Mouse (Mus musculus): ENCODE data around the gene Ppp1r13l. TPM values are rescaled to one million over a fixed set of nuclear protein-coding genes. Genes with fewer than 3 reads are reported as not detected.

The Ppp1r13l gene
- polyA plus RNA-seq, 1 experiment from 2014 or later = 15.2 TPM

- peaks cover 36% of the 10 kb centered on the region for H3K36me3 ChIP-seq (ENCODE audit: control insufficient read depth, insufficient read depth, low read length)
- no peak overlapping the region for H3K27ac ChIP-seq (replicated peaks in 1 of 2; ENCODE audit: control insufficient read depth in 1 of 2, insufficient read depth in 1 of 2, low read depth in 2 of 2, low read length in 2 of 2)
- WGBS = 23% methylated on average over 16 of the region's 16 CpGs
- H3K4me2 ChIP-seq (ENCODE audit: low read length) = no peak overlapping the region
- H3K27me3 ChIP-seq (ENCODE audit: control insufficient read depth, insufficient read depth, low read length) = no peaks in the 10 kb centered on the region
- peaks cover 5 to 12% of the 10 kb centered on the region in 2 experiments; a peak in 3 of 4 replicates for H3K4me1 ChIP-seq (ENCODE audit: control insufficient read depth in 2 of 2, insufficient read depth in 2 of 2, low read length in 2 of 2)
- H3K9me3 ChIP-seq (ENCODE audit: control insufficient read depth, low read length) = no peaks in the 10 kb centered on the region
- ATAC-seq (ENCODE audit: insufficient number of reproducible peaks, insufficient read depth, low FRiP score, low read depth) = no peak
- H3K4me3 ChIP-seq (ENCODE audit: control insufficient read depth in 1 of 2, insufficient read depth in 1 of 2, low read depth in 1 of 2, low read length in 2 of 2) = no peak overlapping the region
- H3K9ac ChIP-seq (ENCODE audit: low read length) = no peak overlapping the region
Observed at GRCm38 (mm10) chr7:19368380-19368779, 8.8 kb downstream of the Ppp1r13l start.

DNA sequence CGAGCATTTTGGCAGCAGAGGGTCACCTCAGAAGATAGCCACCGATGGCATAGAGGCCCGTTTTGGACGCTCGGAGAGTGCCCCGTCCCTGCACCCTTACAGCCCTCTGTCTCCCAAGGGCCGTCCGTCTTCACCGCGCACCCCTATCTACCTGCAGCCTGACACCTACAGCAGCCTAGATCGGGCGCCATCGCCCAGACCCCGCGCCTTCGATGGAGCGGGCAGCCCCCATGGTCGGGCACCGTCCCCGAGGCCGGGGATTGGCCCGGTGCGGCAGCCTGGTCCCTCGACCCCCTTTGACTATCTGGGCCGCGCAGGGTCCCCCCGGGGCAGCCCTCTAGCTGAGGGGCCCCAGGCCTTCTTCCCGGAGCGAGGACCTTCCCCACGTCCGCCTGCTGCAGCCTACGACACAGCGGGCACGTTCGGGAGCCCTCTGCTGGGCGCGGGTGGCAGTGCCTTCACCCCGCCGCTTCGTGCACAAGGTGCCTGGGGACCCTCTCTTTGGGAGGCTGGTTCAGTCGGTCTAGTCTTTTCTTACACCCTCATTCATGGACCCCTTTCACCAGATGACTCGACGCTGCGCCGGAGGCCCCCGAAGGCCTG is 10.4 kb downstream of the Ppp1r13l start:
- Histone ChIP-seq H3K4me2 (ENCODE audit: low read length) (peak overlapping the region; percentile 59), H3K36me3 (ENCODE audit: control insufficient read depth, insufficient read depth, low read length) (peaks cover 52% of the 10 kb centered on the region), H3K4me3 (ENCODE audit: control insufficient read depth in 1 of 2, insufficient read depth in 1 of 2, low read depth in 1 of 2, low read length in 2 of 2) (peak overlapping the region in 1 of 2 experiments; percentile 24; a peak in 3 of 4 replicates), H3K27ac (replicated peaks in 1 of 2; ENCODE audit: control insufficient read depth in 1 of 2, insufficient read depth in 1 of 2, low read depth in 2 of 2, low read length in 2 of 2) (no peak overlapping the region), H3K4me1 (ENCODE audit: control insufficient read depth in 2 of 2, insufficient read depth in 2 of 2, low read length in 2 of 2) (peaks cover 0 to 2% of the 10 kb centered on the region in 2 experiments; a peak in 1 of 4 replicates), H3K9me3 (ENCODE audit: control insufficient read depth, low read length) (no peaks in the 10 kb centered on the region), H3K9ac (ENCODE audit: low read length) (peak overlapping the region; percentile 45; the same call in 1 of the 2 replicates), H3K27me3 (ENCODE audit: control insufficient read depth, insufficient read depth, low read length) (no peaks in the 10 kb centered on the region)
- ATAC-seq (ENCODE audit: insufficient number of reproducible peaks, insufficient read depth, low FRiP score, low read depth) = no peak
- 22% methylated on average over 45 of the region's 46 CpGs for WGBS

DNA sequence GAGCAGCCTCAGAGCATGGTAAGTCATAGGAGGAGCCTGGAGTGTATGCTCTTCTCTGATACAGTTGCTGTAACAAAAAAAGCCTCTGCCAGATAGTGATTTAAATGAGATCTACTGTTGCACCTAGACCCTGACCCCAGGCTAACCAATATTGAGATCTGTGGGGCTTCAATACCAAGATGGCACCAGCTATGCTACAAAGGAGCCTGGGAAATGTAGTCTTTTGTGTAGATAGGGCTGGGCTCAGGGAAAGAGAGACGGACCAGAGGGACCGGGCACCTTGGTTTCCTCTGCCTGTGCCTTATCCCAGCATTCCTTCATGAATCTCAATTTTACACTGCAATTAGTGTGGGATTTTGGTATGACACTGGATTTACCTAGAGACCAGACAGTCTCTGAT is 13.8 kb downstream of the Ppp1r13l start:
- Histone ChIP-seq H3K36me3 (ENCODE audit: control insufficient read depth, insufficient read depth, low read length) (peaks cover 85% of the 10 kb centered on the region), H3K4me2 (ENCODE audit: low read length) (no peak overlapping the region), H3K27ac (replicated peaks in 1 of 2; ENCODE audit: control insufficient read depth in 1 of 2, insufficient read depth in 1 of 2, low read depth in 2 of 2, low read length in 2 of 2) (no peak overlapping the region), H3K9ac (ENCODE audit: low read length) (no peak overlapping the region), H3K4me1 (ENCODE audit: control insufficient read depth in 2 of 2, insufficient read depth in 2 of 2, low read length in 2 of 2) (peaks cover 4 to 10% of the 10 kb centered on the region in 2 experiments; a peak in 3 of 4 replicates), H3K27me3 (ENCODE audit: control insufficient read depth, insufficient read depth, low read length) (no peaks in the 10 kb centered on the region), H3K4me3 (ENCODE audit: control insufficient read depth in 1 of 2, insufficient read depth in 1 of 2, low read depth in 1 of 2, low read length in 2 of 2) (no peak overlapping the region), H3K9me3 (ENCODE audit: control insufficient read depth, low read length) (no peaks in the 10 kb centered on the region)
- WGBS = 94% methylated on average over 2 of the region's 2 CpGs
- ATAC-seq (ENCODE audit: insufficient number of reproducible peaks, insufficient read depth, low FRiP score, low read depth) = no peak

- ATAC-seq (ENCODE audit: insufficient number of reproducible peaks, insufficient read depth, low FRiP score, low read depth) = no peak
- 79% methylated on average over 18 of the region's 18 CpGs for WGBS
- H3K9me3 ChIP-seq (ENCODE audit: control insufficient read depth, low read length) = no peaks in the 10 kb centered on the region
- no peak overlapping the region for H3K9ac ChIP-seq (ENCODE audit: low read length)
- H3K27me3 ChIP-seq (ENCODE audit: control insufficient read depth, insufficient read depth, low read length) = no peaks in the 10 kb centered on the region
- no peak overlapping the region for H3K27ac ChIP-seq (replicated peaks in 1 of 2; ENCODE audit: control insufficient read depth in 1 of 2, insufficient read depth in 1 of 2, low read depth in 2 of 2, low read length in 2 of 2)
- H3K4me3 ChIP-seq (ENCODE audit: control insufficient read depth in 1 of 2, insufficient read depth in 1 of 2, low read depth in 1 of 2, low read length in 2 of 2) = no peak overlapping the region
- peaks cover 4 to 8% of the 10 kb centered on the region in 2 experiments; a peak in 2 of 4 replicates for H3K4me1 ChIP-seq (ENCODE audit: control insufficient read depth in 2 of 2, insufficient read depth in 2 of 2, low read length in 2 of 2)
- no peak overlapping the region for H3K4me2 ChIP-seq (ENCODE audit: low read length)
- peaks cover 90% of the 10 kb centered on the region for H3K36me3 ChIP-seq (ENCODE audit: control insufficient read depth, insufficient read depth, low read length)
Observed at GRCm38 (mm10) chr7:19375368-19375767, 15.8 kb downstream of the Ppp1r13l start.

- H3K27me3 ChIP-seq (ENCODE audit: control insufficient read depth, insufficient read depth, low read length) = no peaks in the 10 kb centered on the region
- no peaks in the 10 kb centered on the region for H3K9me3 ChIP-seq (ENCODE audit: control insufficient read depth, low read length)
- no peak overlapping the region for H3K4me3 ChIP-seq (ENCODE audit: control insufficient read depth in 1 of 2, insufficient read depth in 1 of 2, low read depth in 1 of 2, low read length in 2 of 2)
- H3K36me3 ChIP-seq (ENCODE audit: control insufficient read depth, insufficient read depth, low read length) = peaks cover 84% of the 10 kb centered on the region
- H3K27ac ChIP-seq (replicated peaks in 1 of 2; ENCODE audit: control insufficient read depth in 1 of 2, insufficient read depth in 1 of 2, low read depth in 2 of 2, low read length in 2 of 2) = no peak overlapping the region
- no peak for ATAC-seq (ENCODE audit: insufficient number of reproducible peaks, insufficient read depth, low FRiP score, low read depth)
- H3K9ac ChIP-seq (ENCODE audit: low read length) = no peak overlapping the region
- peaks cover 4 to 8% of the 10 kb centered on the region in 2 experiments; a peak in 2 of 4 replicates for H3K4me1 ChIP-seq (ENCODE audit: control insufficient read depth in 2 of 2, insufficient read depth in 2 of 2, low read length in 2 of 2)
- WGBS = 87% methylated on average over 4 of the region's 4 CpGs
- H3K4me2 ChIP-seq (ENCODE audit: low read length) = no peak overlapping the region
Observed at GRCm38 (mm10) chr7:19376019-19376418, 16.5 kb downstream of the Ppp1r13l start.

DNA sequence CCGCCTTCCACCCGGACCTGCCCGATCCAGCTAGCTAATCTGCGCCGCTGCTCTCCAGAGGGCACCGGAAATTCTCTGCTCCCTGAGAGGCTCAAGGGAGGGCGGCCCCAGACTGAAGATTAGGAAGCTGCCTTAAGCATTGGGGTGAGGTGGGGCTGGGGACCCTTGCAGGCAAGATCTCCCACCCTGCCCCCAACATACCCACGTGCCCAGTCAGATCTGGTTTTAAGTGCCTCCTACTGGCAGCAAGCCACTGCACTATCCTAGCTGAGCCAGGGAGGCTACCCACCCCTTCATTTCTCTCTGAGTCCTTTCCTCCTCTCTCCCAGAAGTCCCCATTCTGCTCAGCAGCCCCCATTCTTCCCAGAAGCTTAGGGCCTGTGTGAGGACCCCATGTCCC is 18.5 kb downstream of the Ppp1r13l start:
- Histone ChIP-seq H3K27me3 (ENCODE audit: control insufficient read depth, insufficient read depth, low read length) (no peaks in the 10 kb centered on the region), H3K4me2 (ENCODE audit: low read length) (no peak overlapping the region), H3K27ac (replicated peaks in 1 of 2; ENCODE audit: control insufficient read depth in 1 of 2, insufficient read depth in 1 of 2, low read depth in 2 of 2, low read length in 2 of 2) (peak overlapping the region; percentile 24 to 29; a peak in 1 of 4 replicates), H3K36me3 (ENCODE audit: control insufficient read depth, insufficient read depth, low read length) (peaks cover 65% of the 10 kb centered on the region), H3K4me1 (ENCODE audit: control insufficient read depth in 2 of 2, insufficient read depth in 2 of 2, low read length in 2 of 2) (peaks cover 4 to 14% of the 10 kb centered on the region in 2 experiments; a peak in 3 of 4 replicates), H3K9ac (ENCODE audit: low read length) (no peak overlapping the region), H3K4me3 (ENCODE audit: control insufficient read depth in 1 of 2, insufficient read depth in 1 of 2, low read depth in 1 of 2, low read length in 2 of 2) (no peak overlapping the region), H3K9me3 (ENCODE audit: control insufficient read depth, low read length) (no peaks in the 10 kb centered on the region)
- 49% methylated on average over 8 of the region's 8 CpGs for WGBS
- ATAC-seq (ENCODE audit: insufficient number of reproducible peaks, insufficient read depth, low FRiP score, low read depth) = no peak

GRCm38 (mm10) chr7:19381377-19382165 is 22.0 kb downstream of the Ppp1r13l start, which contains the start of gene Ercc2:
Ercc2 (plus strand) TSS chr7:19382010.
- Histone ChIP-seq H3K27ac (replicated peaks in 1 of 2; ENCODE audit: control insufficient read depth in 1 of 2, insufficient read depth in 1 of 2, low read depth in 2 of 2, low read length in 2 of 2) (peak within 1 kb of the TSS in 1 of 2 experiments; percentile 50; a peak in 1 of 4 replicates), H3K36me3 (ENCODE audit: control insufficient read depth, insufficient read depth, low read length) (peaks cover 58% of the 10 kb centered on the region), H3K4me1 (ENCODE audit: control insufficient read depth in 2 of 2, insufficient read depth in 2 of 2, low read length in 2 of 2) (peaks cover 4 to 18% of the 10 kb centered on the region in 2 experiments; a peak in 3 of 4 replicates), H3K27me3 (ENCODE audit: control insufficient read depth, insufficient read depth, low read length) (no peaks in the 10 kb centered on the region), H3K4me2 (ENCODE audit: low read length) (peak within 1 kb of the TSS; percentile 91), H3K4me3 (ENCODE audit: control insufficient read depth in 1 of 2, insufficient read depth in 1 of 2, low read depth in 1 of 2, low read length in 2 of 2) (peak within 1 kb of the TSS; percentile 85 to 87), H3K9ac (ENCODE audit: low read length) (peak within 1 kb of the TSS; percentile 88), H3K9me3 (ENCODE audit: control insufficient read depth, low read length) (no peaks in the 10 kb centered on the region)
- ATAC-seq (ENCODE audit: insufficient number of reproducible peaks, insufficient read depth, low FRiP score, low read depth) = peak; percentile 89
- 7% methylated on average over 44 of the region's 48 CpGs for WGBS
